Mouse (Mus musculus) WW6 (cell line): ENCODE data around the gene Mpst.

Source experiments
- DNase-seq: peaks from one replicate; pipeline ENCODE4 v3.0.0-alpha.2; 2013; ENCODE audit warnings: low read depth, low spot score

Gene Mpst

GRCm38 (mm10) chr15:78403896-78404295, 2.3 kb upstream of the Mpst start:
- no peak for DNase-seq

- DNase-seq: no peak
Measured at GRCm38 (mm10) chr15:78405098-78405497, 1.1 kb upstream of the Mpst start.

- peak; percentile 94 for DNase-seq
Measured at GRCm38 (mm10) chr15:78405517-78406211, 552 bp upstream of the Mpst start, which contains the start of gene Tst. Gene Tst, minus strand, starts transcription at chr15:78405907.

GRCm38 (mm10) chr15:78409570-78410052, 3.4 kb downstream of the Mpst start:
- DNase-seq: no peak

- DNase-seq: no peak
Measured at GRCm38 (mm10) chr15:78413083-78413718, 7.0 kb downstream of the Mpst start.

GRCm38 (mm10) chr15:78413719-78414117, 7.5 kb downstream of the Mpst start:
- DNase-seq: no peak

GRCm38 (mm10) chr15:78414157-78414556, 7.9 kb downstream of the Mpst start:
- no peak for DNase-seq

- DNase-seq: no peak
Measured at GRCm38 (mm10) chr15:78416937-78417336, 10.7 kb downstream of the Mpst start.

GRCm38 (mm10) chr15:78420395-78420794, 14.2 kb downstream of the Mpst start:
- DNase-seq: no peak

- peak; percentile 53 for DNase-seq
Measured at GRCm38 (mm10) chr15:78422046-78422956, 16.1 kb downstream of the Mpst start.

- no peak for DNase-seq
Measured at GRCm38 (mm10) chr15:78424507-78424906, 18.3 kb downstream of the Mpst start.

- no peak for DNase-seq
Measured at GRCm38 (mm10) chr15:78425230-78425629, 19.0 kb downstream of the Mpst start.

GRCm38 (mm10) chr15:78428391-78429138, 22.3 kb downstream of the Mpst start, which contains the start of gene Kctd17:
Gene Kctd17, plus strand, starts transcription at chr15:78428564.
- no peak for DNase-seq

- no peak for DNase-seq
Measured at GRCm38 (mm10) chr15:78429139-78429459, 22.9 kb downstream of the Mpst start.

- no peak for DNase-seq
Measured at GRCm38 (mm10) chr15:78429871-78430622, 23.8 kb downstream of the Mpst start.

GRCm38 (mm10) chr15:78430874-78431273, 24.7 kb downstream of the Mpst start:
- no peak for DNase-seq

GRCm38 (mm10) chr15:78431541-78432121, 25.4 kb downstream of the Mpst start:
- no peak for DNase-seq

GRCm38 (mm10) chr15:78434896-78435520, 28.8 kb downstream of the Mpst start:
- no peak for DNase-seq

- DNase-seq: no peak
Measured at GRCm38 (mm10) chr15:78435681-78436080, 29.5 kb downstream of the Mpst start.
